Mouse (Mus musculus): ENCODE measurements around the gene E130116L18Rik. TPM values are rescaled to one million over a fixed set of nuclear protein-coding genes. Genes with fewer than 3 reads are reported as not detected.

The E130116L18Rik gene
- total and polyA plus RNA-seq, 3 experiments, result not detected

DNA sequence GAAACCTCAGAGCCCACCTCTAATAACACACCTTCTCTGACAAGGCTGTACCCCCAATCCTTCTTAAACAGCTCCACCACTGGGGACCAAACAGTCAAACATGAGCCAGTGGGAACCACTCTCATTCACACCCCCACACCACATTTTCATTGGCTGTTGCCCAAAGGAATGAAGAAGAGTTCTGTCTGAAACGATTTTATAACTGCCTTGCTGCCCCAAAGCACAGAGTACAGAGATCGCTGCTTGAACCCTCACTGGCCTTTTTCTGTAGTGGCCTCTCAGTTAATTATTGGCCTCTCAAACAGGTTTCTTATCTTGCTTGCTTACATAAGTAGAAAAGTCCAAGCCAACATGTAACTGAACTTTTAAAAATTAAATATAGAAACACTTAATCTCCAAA lies 29.5 kb upstream of the E130116L18Rik start:
- Histone ChIP-seq H3K9me3 (replicated peaks; ENCODE audit: low read length) (no peaks in the 10 kb centered on the region), H3K9ac (ENCODE audit: insufficient read depth, low read depth) (no peak overlapping the region), H3K4me1 (ENCODE audit: control insufficient read depth in 1 of 2, insufficient read depth in 2 of 2) (peaks cover 6 to 15% of the 10 kb centered on the region in 2 experiments), H3K36me3 (replicated peaks in 1 of 2; ENCODE audit: control insufficient read depth in 1 of 2, insufficient read depth in 1 of 2, low read length in 1 of 2) (peaks cover 21 to 48% of the 10 kb centered on the region in 2 experiments), H3K4me3 (replicated peaks in 1 of 3; ENCODE audit: low read depth in 2 of 3, low read length in 2 of 3, poor library complexity in 1 of 3) (no peak overlapping the region), H3K79me2 (replicated peaks; ENCODE audit: control insufficient read depth, extremely low read depth, insufficient read depth, poor library complexity, severe bottlenecking) (no peaks in the 10 kb centered on the region), H3K4me2 (ENCODE audit: insufficient read depth, low read depth, poor library complexity, severe bottlenecking) (no peak overlapping the region), H3K27me3 (replicated peaks) (no peaks in the 10 kb centered on the region), H3K27ac (ENCODE audit: insufficient read depth, low read depth) (no peak overlapping the region)
- dilution Hi-C loops (cut with MboI; ENCODE audit: extremely low pct_ligation_motif_present, extremely low pct_unique_long_range_greater_than_20kb, low sequenced_read_pairs), result no loop called here
- TF ChIP-seq USF2 (conservative IDR thresholded peaks at IDR 0.05; ENCODE audit: low read depth, low read length), result no peak
- no peak for TF ChIP-seq GABPA (IDR thresholded peaks at IDR 0.05; ENCODE audit: insufficient replicate concordance, low read depth, low read length)
- TF ChIP-seq HCFC1 (IDR thresholded peaks at IDR 0.05; ENCODE audit: low read depth, low read length), result no peak
- no peak for TF ChIP-seq CHD1 (IDR thresholded peaks at IDR 0.05; ENCODE audit: low read depth, low read length)
- no peak for TF ChIP-seq SMC3 (IDR thresholded peaks at IDR 0.05; ENCODE audit: low read depth, low read length)
- TF ChIP-seq ETS1 (conservative IDR thresholded peaks at IDR 0.05; ENCODE audit: low read depth, low read length), result no peak
- no peak for DNase-seq (ENCODE audit: extremely low read depth)
- in situ Hi-C loops (cut with MboI; ENCODE audit: low pct_ligation_motif_present, low pct_unique_long_range_greater_than_20kb, low sequenced_read_pairs), result no loop called here

- Histone ChIP-seq H3K27me3 (replicated peaks) (no peaks in the 10 kb centered on the region), H3K9ac (ENCODE audit: insufficient read depth, low read depth) (no peak overlapping the region), H3K9me3 (replicated peaks; ENCODE audit: low read length) (no peaks in the 10 kb centered on the region), H3K27ac (ENCODE audit: insufficient read depth, low read depth) (no peak overlapping the region), H3K4me3 (replicated peaks in 1 of 3; ENCODE audit: low read depth in 2 of 3, low read length in 2 of 3, poor library complexity in 1 of 3) (no peak overlapping the region), H3K36me3 (replicated peaks in 1 of 2; ENCODE audit: control insufficient read depth in 1 of 2, insufficient read depth in 1 of 2, low read length in 1 of 2) (peaks cover 4 to 20% of the 10 kb centered on the region in 2 experiments), H3K4me2 (ENCODE audit: insufficient read depth, low read depth, poor library complexity, severe bottlenecking) (no peak overlapping the region), H3K79me2 (replicated peaks; ENCODE audit: control insufficient read depth, extremely low read depth, insufficient read depth, poor library complexity, severe bottlenecking) (no peaks in the 10 kb centered on the region), H3K4me1 (ENCODE audit: control insufficient read depth in 1 of 2, insufficient read depth in 2 of 2) (peaks cover 6 to 28% of the 10 kb centered on the region in 2 experiments)
- DNase-seq (ENCODE audit: extremely low read depth), result no peak
- no peak for TF ChIP-seq ELF1 (IDR thresholded peaks at IDR 0.05; ENCODE audit: low read depth, low read length)
- no peak for TF ChIP-seq MYC (IDR thresholded peaks at IDR 0.05; ENCODE audit: low read depth, low read length)
- no peak for TF ChIP-seq GABPA (IDR thresholded peaks at IDR 0.05; ENCODE audit: insufficient replicate concordance, low read depth, low read length)
- no peak for TF ChIP-seq MAZ (IDR thresholded peaks at IDR 0.05; ENCODE audit: low read depth, low read length)
- TF ChIP-seq ZNF384 (IDR thresholded peaks at IDR 0.05; ENCODE audit: low read depth, low read length), result no peak
- TF ChIP-seq ZC3H11A (IDR thresholded peaks at IDR 0.05; ENCODE audit: low read depth, low read length), result no peak
- no peak for TF ChIP-seq E2F4 (IDR thresholded peaks at IDR 0.05; ENCODE audit: insufficient replicate concordance, low read depth, low read length)
- TF ChIP-seq NELFE (IDR thresholded peaks at IDR 0.05; ENCODE audit: low read depth, low read length), result no peak
- TF ChIP-seq USF1 (IDR thresholded peaks at IDR 0.05; ENCODE audit: low read depth, low read length), result no peak
- TF ChIP-seq SMC3 (IDR thresholded peaks at IDR 0.05; ENCODE audit: low read depth, low read length), result no peak
- no peak for TF ChIP-seq SIN3A (IDR thresholded peaks at IDR 0.05; ENCODE audit: low read length)
- TF ChIP-seq RCOR1 (conservative IDR thresholded peaks at IDR 0.05; ENCODE audit: low read depth, low read length), result no peak
- no peak for TF ChIP-seq PAX5 (IDR thresholded peaks at IDR 0.05; ENCODE audit: low read length)
- TF ChIP-seq CHD1 (IDR thresholded peaks at IDR 0.05; ENCODE audit: low read depth, low read length), result no peak
- no peak for TF ChIP-seq TBP (conservative IDR thresholded peaks at IDR 0.05; ENCODE audit: low read depth, low read length)
- no peak for TF ChIP-seq ZMIZ1 (IDR thresholded peaks at IDR 0.05; ENCODE audit: low read depth, low read length)
- TF ChIP-seq IRF4 (IDR thresholded peaks at IDR 0.05; ENCODE audit: low read depth, low read length), result no peak
- in situ Hi-C loops (cut with MboI; ENCODE audit: low pct_ligation_motif_present, low pct_unique_long_range_greater_than_20kb, low sequenced_read_pairs) (no loop called here), dilution Hi-C loops (cut with MboI; ENCODE audit: extremely low pct_ligation_motif_present, extremely low pct_unique_long_range_greater_than_20kb, low sequenced_read_pairs) (no loop called here)
Observed at GRCm38 (mm10) chr5:25247036-25247435, 24.1 kb upstream of the E130116L18Rik start.

Data from CH12.LX (cell line).